In the genomic region with DNA sequence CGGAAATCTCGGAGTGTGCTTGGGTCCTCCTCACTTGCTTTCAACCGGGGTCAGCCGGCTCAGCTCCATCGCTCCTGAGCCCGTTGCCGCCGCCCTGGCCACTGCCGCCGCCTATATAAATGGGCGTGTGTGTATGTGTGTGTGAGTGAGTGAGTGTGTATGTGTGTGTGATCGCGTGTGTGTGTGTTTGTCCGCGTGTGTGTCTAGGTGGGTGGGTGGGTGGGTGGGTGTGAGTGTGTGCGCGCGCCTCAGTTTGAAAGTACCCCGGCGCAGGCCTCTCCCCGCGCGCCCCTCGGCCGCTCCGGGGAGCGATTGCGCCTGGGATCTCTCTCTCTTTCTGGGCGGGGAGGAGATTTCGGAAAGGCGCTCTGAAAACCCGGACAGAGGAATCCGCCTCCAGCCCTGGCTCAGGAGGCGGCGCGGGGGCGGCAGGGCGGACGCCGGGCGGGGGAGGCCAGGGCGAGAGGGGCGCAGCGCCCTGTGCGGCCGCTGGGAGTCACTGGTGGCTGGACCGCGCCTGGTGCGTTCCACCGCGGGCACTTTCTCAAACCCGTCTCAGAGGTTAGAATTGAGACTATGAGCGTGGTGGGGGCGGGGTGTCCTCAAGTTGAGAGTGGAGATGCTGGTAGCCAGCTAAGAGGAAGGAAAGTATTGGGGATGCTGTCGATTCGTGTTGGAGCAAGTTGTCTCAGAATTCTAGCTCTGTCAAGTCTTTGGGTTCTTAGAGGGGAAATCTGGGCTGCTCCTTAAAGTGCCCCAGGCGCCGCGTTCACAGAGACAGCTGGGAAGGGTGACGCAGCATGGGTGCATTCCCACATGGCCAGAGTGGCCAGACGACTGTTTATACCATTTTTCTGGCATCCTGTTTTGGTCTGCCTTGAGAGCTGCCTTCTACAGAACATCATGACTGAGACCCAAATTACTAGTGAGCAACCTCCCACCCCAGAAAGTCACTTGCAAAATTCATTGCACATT, we compare ENCODE assay signal across 8 mouse cellular contexts. TPM values are rescaled to one million over a fixed set of nuclear protein-coding genes. Genes with fewer than 3 reads are reported as not detected.
DNase-seq lines count a peak whose midpoint lies in the region; ATAC-seq and TF ChIP-seq lines count a peak whose summit lies in the region.

Gene Nhs, minus strand, starts transcription at position 94 of the 975 bp plus-strand sequence.

- H3K27me3 ChIP-seq in intestine, embryonic 16.5 days (replicated peaks; ENCODE audit: control insufficient read depth, insufficient read depth, low read length) = peaks cover 22% of the 10 kb centered on the region
- H3K27me3 ChIP-seq in limb, embryonic 10.5 days (ENCODE audit: low read depth, poor library complexity, severe bottlenecking) = peaks cover 87% of the 10 kb centered on the region
- H3K27me3 ChIP-seq in midbrain, embryonic 11.5 days (ENCODE audit: control insufficient read depth, insufficient read depth, low read length) = peaks cover 6% of the 10 kb centered on the region
- no peaks in the 10 kb centered on the region for H3K27me3 ChIP-seq in small intestine, adult 2 months (ENCODE audit: control insufficient read depth, insufficient read depth, low read length)

- H3K9ac ChIP-seq in intestine, embryonic 16.5 days (ENCODE audit: low read depth, low read length) = peak within 1 kb of the TSS; percentile 68
- H3K9ac ChIP-seq in midbrain, embryonic 11.5 days (ENCODE audit: low read length) = peak within 1 kb of the TSS; percentile 78

- peak within 1 kb of the TSS; percentile 80 for H3K4me2 ChIP-seq in intestine, embryonic 16.5 days (ENCODE audit: low read depth, low read length)
- peak within 1 kb of the TSS; percentile 59 for H3K4me2 ChIP-seq in midbrain, embryonic 11.5 days

- no peaks in the 10 kb centered on the region for H3K36me3 ChIP-seq in intestine, embryonic 16.5 days (ENCODE audit: control insufficient read depth, insufficient read depth, low read length)
- no peaks in the 10 kb centered on the region for H3K36me3 ChIP-seq in limb, embryonic 10.5 days
- H3K36me3 ChIP-seq in midbrain, embryonic 11.5 days (ENCODE audit: control insufficient read depth, insufficient read depth, low read length) = no peaks in the 10 kb centered on the region
- no peaks in the 10 kb centered on the region for H3K36me3 ChIP-seq in small intestine, adult 2 months (ENCODE audit: control insufficient read depth, insufficient read depth, low read length)

- ATAC-seq in granulocyte monocyte progenitor cell, adult 5-6 weeks (replicated peaks; ENCODE audit: poor library complexity, severe bottlenecking) = peak; percentile 89
- peak; percentile 91 for ATAC-seq in intestine, embryonic 16.5 days
- peak; percentile 94 for ATAC-seq in midbrain, embryonic 11.5 days (ENCODE audit: low FRiP score)

- no peaks in the 10 kb centered on the region for H3K4me1 ChIP-seq in intestine, embryonic 16.5 days (ENCODE audit: control insufficient read depth, insufficient read depth, low read length)
- H3K4me1 ChIP-seq in limb, embryonic 10.5 days = peaks cover 14% of the 10 kb centered on the region; the same call in 1 of the 2 replicates
- H3K4me1 ChIP-seq in midbrain, embryonic 11.5 days (ENCODE audit: control insufficient read depth, insufficient read depth, low read length) = peaks cover 5% of the 10 kb centered on the region; the same call in 1 of the 2 replicates
- H3K4me1 ChIP-seq in small intestine, adult 2 months (ENCODE audit: control insufficient read depth, insufficient read depth, insufficient read length, low read length) = no peaks in the 10 kb centered on the region

- H3K9me3 ChIP-seq in intestine, embryonic 16.5 days (ENCODE audit: control insufficient read depth, low read length) = no peaks in the 10 kb centered on the region
- H3K9me3 ChIP-seq in limb, embryonic 10.5 days (replicated peaks) = no peaks in the 10 kb centered on the region
- no peaks in the 10 kb centered on the region for H3K9me3 ChIP-seq in midbrain, embryonic 11.5 days (ENCODE audit: control insufficient read depth, low read length)

- no peak for TF ChIP-seq POLR2A in small intestine, adult 2 months (IDR thresholded peaks at IDR 0.05; ENCODE audit: low read depth, low read length)

- TF ChIP-seq CTCF in small intestine, adult 2 months (IDR thresholded peaks at IDR 0.05; ENCODE audit: extremely low read depth, insufficient read length, insufficient replicate concordance, low read depth, low read length) = no peak

- H3K27ac ChIP-seq in intestine, embryonic 16.5 days (ENCODE audit: low read length) = no peak within 1 kb of the TSS; the same call in 1 of the 2 replicates
- H3K27ac ChIP-seq in limb, embryonic 10.5 days = peak within 1 kb of the TSS; percentile 84
- no peak within 1 kb of the TSS for H3K27ac ChIP-seq in midbrain, embryonic 11.5 days (ENCODE audit: low read depth, low read length)
- no peak within 1 kb of the TSS; the same call in 1 of the 2 replicates for H3K27ac ChIP-seq in small intestine, adult 2 months (ENCODE audit: insufficient read depth, low read depth, low read length)

- WGBS in intestine, embryonic 16.5 days = 21% methylated on average over 44 of the region's 61 CpGs
- WGBS in limb, embryonic 10.5 days = 9% methylated on average over 56 of the region's 61 CpGs
- 14% methylated on average over 50 of the region's 61 CpGs for WGBS in midbrain, embryonic 11.5 days
- 12% methylated on average over 60 of the region's 61 CpGs for WGBS in small intestine, adult 2 months

- peak within 1 kb of the TSS; percentile 65 for H3K4me3 ChIP-seq in intestine, embryonic 16.5 days (ENCODE audit: low read length)
- H3K4me3 ChIP-seq in limb, embryonic 10.5 days = peak within 1 kb of the TSS; percentile 66
- H3K4me3 ChIP-seq in midbrain, embryonic 11.5 days (ENCODE audit: low read depth, low read length) = peak within 1 kb of the TSS; percentile 57
- H3K4me3 ChIP-seq in small intestine, adult 2 months (ENCODE audit: low read depth, low read length) = peak within 1 kb of the TSS; percentile 69

- DNase-seq in spleen, adult 18-20 months = peak; percentile 4 to 9
- DNase-seq in spleen, adult 12 weeks (ENCODE audit: low spot score) = no peak
- peak; percentile 57 for DNase-seq in embryo, embryonic 11.5 days (ENCODE audit: low read depth, low spot score)
- peak; percentile 80 for DNase-seq in limb, embryonic 10.5 days (ENCODE audit: low spot score)
- peak; percentile 94 for DNase-seq in midbrain, embryonic 11.5 days (ENCODE audit: low spot score, missing footprints)

RNA-seq across cellular contexts. Expression of gene Nhs, which starts in this region (rescaled TPM):
- total RNA-seq in granulocyte monocyte progenitor cell, adult 5-6 weeks (2014; fragmentation: Nextera tagmentation) = not detected in 2 replicates
- 0.34 TPM in 1 of 2 replicates, not detected in the other for total RNA-seq in granulocyte monocyte progenitor cell, adult 5-6 weeks (2017)
- 0.72 and 0.89 TPM in 2 replicates for polyA plus RNA-seq in intestine, embryonic 16.5 days (2015; fragmentation: Nextera tagmentation; extraction: Ambion mirVana)
- 2.2 and 2.7 TPM in 2 replicates for polyA plus RNA-seq in limb, embryonic 10.5 days (2016; fragmentation: Nextera tagmentation; extraction: Ambion mirVana)
- 4.4 and 5.5 TPM in 2 replicates for polyA plus RNA-seq in midbrain, embryonic 11.5 days (2014; fragmentation: Nextera tagmentation; extraction: Ambion mirVana)
- 0.29 and 0.62 TPM in 2 replicates for polyA plus RNA-seq in small intestine, adult 2 months (2012; rRNA removed)

Comparison
In these comparisons a context has a peak if more than half of its experiments do, and no peak if none do; other contexts are left out.
1. Peak in ATAC-seq in granulocyte monocyte progenitor cell, adult 5-6 weeks; RNA of the gene not detected or under 1 TPM.
2. Peak in ATAC-seq, H3K4me3 ChIP-seq, H3K9ac ChIP-seq and H3K4me2 ChIP-seq in intestine, embryonic 16.5 days; RNA of the gene not detected or under 1 TPM.